Mouse (Mus musculus): ENCODE measurements at regions not wholly inside any gene's neighbourhood (a gene's known extent, or its start where the extent isn't known, plus 50 kb on each side); places are given as distances from the start of the nearest gene placed in this dataset.

DNA sequence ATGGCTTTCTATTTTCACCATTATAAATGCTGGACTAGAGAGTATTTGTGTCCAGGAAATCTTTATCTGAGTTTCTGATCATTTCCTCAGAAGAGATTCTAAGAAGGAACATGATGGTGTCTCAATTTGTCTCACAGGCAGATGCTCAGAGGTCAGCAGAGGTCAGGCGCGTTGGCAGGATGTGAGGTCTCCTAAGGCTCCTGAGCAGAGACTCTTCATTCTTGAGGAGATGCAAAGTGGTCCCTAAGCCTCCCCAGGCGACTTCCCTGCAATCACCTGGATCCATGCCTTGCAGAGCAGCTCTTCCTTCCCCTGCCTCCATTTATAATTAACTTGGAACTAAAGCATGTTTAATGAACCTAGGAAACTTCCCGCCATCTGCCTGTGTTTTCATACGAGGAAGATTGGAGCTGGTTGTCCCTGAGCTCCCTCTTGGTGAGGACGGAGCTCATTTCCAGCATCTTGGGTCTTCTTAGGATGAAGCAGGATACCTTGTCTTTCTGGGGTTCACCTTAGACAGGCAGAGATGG is 71.8 kb downstream of the Arf2 start:
- DNase-seq, result no peak

DNA sequence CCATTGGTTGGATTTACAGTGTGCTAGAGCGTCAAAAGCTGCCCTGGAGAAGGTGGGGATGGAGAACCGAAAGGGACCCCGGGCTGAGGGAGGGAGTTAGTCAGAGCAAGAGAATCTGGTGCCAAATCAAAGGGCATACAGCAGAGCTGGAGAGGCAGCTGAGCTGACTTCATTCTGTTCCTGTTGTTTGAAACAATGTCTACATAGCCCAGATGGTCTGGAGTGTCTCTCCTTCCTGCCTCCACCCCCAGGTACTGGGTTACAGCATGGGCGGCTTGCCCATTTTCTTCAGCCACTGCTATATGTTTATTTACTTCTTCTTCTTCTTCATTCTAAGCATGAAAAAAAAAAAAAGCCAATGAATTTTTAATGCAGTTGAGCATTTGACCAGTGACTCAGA is 78.7 kb downstream of the Arf2 start:
- no peak for DNase-seq

DNA sequence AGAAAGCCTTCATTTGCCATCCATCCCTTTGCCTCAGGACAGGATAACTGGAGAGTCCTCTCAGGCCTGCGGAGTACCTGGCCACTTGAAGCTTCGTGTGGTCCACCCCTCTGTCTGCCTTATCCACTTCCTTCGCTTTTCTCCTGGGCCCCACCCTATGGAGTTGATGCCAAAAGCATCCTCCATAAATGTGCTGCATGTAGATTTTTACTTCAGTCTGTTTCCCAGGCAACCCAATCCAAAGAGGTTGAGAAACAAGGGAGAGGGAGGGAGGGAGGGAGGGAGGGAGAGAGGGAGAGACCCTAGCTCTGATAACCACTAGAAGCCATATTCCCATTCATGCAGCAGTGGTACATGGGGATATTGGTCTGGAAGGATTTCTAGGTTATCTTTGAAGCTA is 80.7 kb upstream of the Crhr1 start:
- DNase-seq, result no peak

DNA sequence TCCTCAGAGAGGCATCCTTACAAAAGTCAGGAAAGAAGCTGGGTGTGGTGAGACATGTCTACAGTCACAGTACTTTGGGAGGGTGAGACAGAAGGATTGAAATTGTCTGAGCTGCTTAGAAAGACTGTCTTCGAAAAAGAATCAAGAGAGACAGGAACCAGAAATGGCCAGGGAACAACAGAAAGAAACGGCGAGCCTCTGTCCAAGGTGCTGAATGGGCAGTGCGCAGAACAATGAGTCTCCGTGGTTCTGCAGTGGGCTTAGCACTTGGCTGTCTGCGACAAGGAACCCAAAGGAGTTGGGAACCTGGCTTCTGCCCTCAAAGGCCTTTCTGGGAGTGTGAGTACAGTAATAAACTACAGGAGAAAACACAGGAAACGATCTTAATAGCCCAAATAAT is 79.4 kb upstream of the Crhr1 start:
- DNase-seq, result peak in 1 of 2 experiments; percentile 5

GRCm38 (mm10) chr11:104055941-104056340 is 76.7 kb upstream of the Crhr1 start:
- DNase-seq, result no peak

GRCm38 (mm10) chr11:104057046-104057445 is 75.6 kb upstream of the Crhr1 start:
- DNase-seq, result no peak

GRCm38 (mm10) chr11:104058600-104058999 is 74.1 kb upstream of the Crhr1 start:
- DNase-seq, result no peak

DNA sequence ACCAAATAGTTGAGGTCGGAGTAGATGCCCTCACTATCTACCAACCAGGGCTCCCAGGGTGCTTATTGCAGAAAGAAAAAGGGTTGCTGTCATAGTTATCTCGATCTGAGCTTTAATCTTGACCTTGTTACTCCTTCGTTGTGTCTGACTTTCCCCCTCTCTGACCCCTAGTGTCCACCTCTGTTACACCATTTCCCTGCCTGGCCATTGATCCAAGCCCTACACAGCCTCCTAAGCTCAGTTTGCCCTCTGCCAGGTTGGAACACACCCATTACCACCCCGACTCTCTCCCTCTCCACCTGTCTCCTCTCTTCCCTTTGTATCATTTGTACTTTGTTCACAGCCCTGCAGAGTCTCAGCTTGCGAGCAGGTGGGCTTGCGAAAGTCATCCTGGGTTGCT is 73.6 kb upstream of the Crhr1 start:
- no peak for DNase-seq

DNA sequence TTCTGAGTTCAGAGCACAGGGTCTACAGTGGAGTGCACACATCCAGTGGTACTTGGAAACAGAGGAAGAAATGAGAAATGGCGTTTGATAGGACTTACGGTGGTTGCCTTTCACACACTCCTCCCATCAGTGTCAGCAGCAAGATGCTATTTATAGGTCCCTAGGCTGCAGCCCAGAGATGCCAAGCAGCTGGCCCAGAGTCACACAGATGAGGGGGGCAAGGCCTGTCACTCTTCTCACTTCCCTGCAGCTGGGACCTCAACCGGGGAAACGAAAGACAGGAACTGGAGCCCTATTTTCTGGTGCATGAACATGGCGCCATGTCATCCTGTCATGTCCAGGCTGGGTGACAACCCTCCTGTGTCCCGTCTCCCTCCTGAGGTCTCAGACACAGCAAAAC is 71.3 kb upstream of the Crhr1 start:
- DNase-seq, result no peak

- no peak for DNase-seq
Observed at GRCm38 (mm10) chr11:104065181-104065580, 67.5 kb upstream of the Crhr1 start.

- DNase-seq, result no peak
Observed at GRCm38 (mm10) chr11:104072591-104073183, 60.0 kb upstream of the Crhr1 start.

- no peak for DNase-seq
Observed at GRCm38 (mm10) chr11:104074763-104075162, 57.9 kb upstream of the Crhr1 start.

GRCm38 (mm10) chr11:104075394-104075793 is 57.3 kb upstream of the Crhr1 start:
- DNase-seq, result no peak

DNA sequence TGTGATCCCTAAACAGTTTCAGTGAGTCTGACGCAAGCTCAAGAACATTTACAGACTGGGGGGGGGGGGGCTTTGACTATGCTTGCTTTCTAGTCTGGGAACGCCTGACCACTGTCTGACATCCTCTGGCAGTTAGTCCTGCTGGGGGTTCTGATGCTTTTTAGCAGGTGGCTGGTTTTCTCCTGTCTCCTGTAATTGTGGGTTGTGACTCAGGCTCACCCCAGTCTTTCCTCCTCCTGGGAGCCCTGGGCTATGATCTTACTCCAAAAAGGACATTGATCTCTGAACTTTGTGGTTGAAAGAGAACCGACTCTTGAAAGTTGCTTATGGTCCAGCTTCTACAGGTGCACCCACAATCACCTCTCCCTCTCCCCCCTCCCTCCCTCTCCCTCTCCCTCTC is 50.6 kb upstream of the Crhr1 start:
- no peak for DNase-seq
